Mouse (Mus musculus): ENCODE results near the gene Spry1. TPM values are rescaled to one million over a fixed set of nuclear protein-coding genes. Genes with fewer than 3 reads are reported as not detected.

The Spry1 gene
- polyA plus RNA-seq, 1 experiment = 47.3 TPM

GRCm38 (mm10) chr3:37658155-37658554, 18.4 kb downstream of the Spry1 start:
- TF ChIP-seq CTCF (conservative IDR thresholded peaks at IDR 0.05; ENCODE audit: insufficient read depth, insufficient read length, low read depth, low read length) (no peak), POLR2A (IDR thresholded peaks at IDR 0.05; ENCODE audit: low read depth, low read length) (no peak)
- no peak for DNase-seq
- H3K4me1 ChIP-seq (ENCODE audit: control insufficient read depth, insufficient read depth, low read length) = peaks cover 11% of the 10 kb centered on the region
- 47% methylated on average over 5 of the region's 5 CpGs for WGBS
- no peak overlapping the region for H3K27ac ChIP-seq (ENCODE audit: insufficient read depth, low read depth, low read length)
- no peak overlapping the region for H3K4me3 ChIP-seq (ENCODE audit: insufficient read depth, low read depth, low read length)
- H3K36me3 ChIP-seq (ENCODE audit: control insufficient read depth, insufficient read depth, low read length) = no peaks in the 10 kb centered on the region
- H3K27me3 ChIP-seq (replicated peaks; ENCODE audit: control insufficient read depth, insufficient read depth, low read length) = no peaks in the 10 kb centered on the region

DNA sequence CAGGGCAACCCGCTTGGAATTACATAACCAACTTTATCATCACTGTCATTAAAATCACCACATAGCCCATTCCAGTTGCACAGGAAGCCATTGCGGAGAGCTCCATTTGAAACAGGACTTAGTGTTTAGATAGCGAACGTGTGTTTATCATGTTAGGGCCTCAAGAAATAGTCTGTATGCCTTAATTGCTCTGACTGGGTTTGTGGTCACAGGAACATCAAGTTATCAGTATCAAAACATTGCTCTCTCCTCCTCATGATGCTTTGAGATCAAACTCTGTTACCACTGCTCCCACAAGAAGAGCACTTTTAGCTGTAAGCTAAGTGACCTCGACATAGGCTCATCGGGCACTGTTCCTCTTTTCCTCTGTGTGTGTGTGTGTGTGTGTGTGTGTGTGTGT, 19.9 kb downstream of the Spry1 start:
- Histone ChIP-seq H3K4me1 (ENCODE audit: control insufficient read depth, insufficient read depth, low read length) (no peaks in the 10 kb centered on the region), H3K4me3 (ENCODE audit: insufficient read depth, low read depth, low read length) (no peak overlapping the region), H3K27me3 (replicated peaks; ENCODE audit: control insufficient read depth, insufficient read depth, low read length) (no peaks in the 10 kb centered on the region), H3K27ac (ENCODE audit: insufficient read depth, low read depth, low read length) (no peak overlapping the region), H3K36me3 (ENCODE audit: control insufficient read depth, insufficient read depth, low read length) (no peaks in the 10 kb centered on the region)
- WGBS = 86% methylated on average over 6 of the region's 6 CpGs
- DNase-seq = no peak
- TF ChIP-seq POLR2A (IDR thresholded peaks at IDR 0.05; ENCODE audit: low read depth, low read length) = no peak
- TF ChIP-seq CTCF (conservative IDR thresholded peaks at IDR 0.05; ENCODE audit: insufficient read depth, insufficient read length, low read depth, low read length) = no peak

- Histone ChIP-seq H3K27ac (ENCODE audit: insufficient read depth, low read depth, low read length) (no peak overlapping the region), H3K27me3 (replicated peaks; ENCODE audit: control insufficient read depth, insufficient read depth, low read length) (no peaks in the 10 kb centered on the region), H3K4me3 (ENCODE audit: insufficient read depth, low read depth, low read length) (no peak overlapping the region), H3K4me1 (ENCODE audit: control insufficient read depth, insufficient read depth, low read length) (no peaks in the 10 kb centered on the region), H3K36me3 (ENCODE audit: control insufficient read depth, insufficient read depth, low read length) (no peaks in the 10 kb centered on the region)
- no peak for TF ChIP-seq CTCF (conservative IDR thresholded peaks at IDR 0.05; ENCODE audit: insufficient read depth, insufficient read length, low read depth, low read length)
- no peak for TF ChIP-seq POLR2A (IDR thresholded peaks at IDR 0.05; ENCODE audit: low read depth, low read length)
- DNase-seq = peak; percentile 70
- 34% methylated on average over 9 of the region's 9 CpGs for WGBS
Measured at GRCm38 (mm10) chr3:37666291-37667118, 26.8 kb downstream of the Spry1 start.

- TF ChIP-seq CTCF (conservative IDR thresholded peaks at IDR 0.05; ENCODE audit: insufficient read depth, insufficient read length, low read depth, low read length) (no peak), POLR2A (IDR thresholded peaks at IDR 0.05; ENCODE audit: low read depth, low read length) (no peak)
- H3K4me1 ChIP-seq (ENCODE audit: control insufficient read depth, insufficient read depth, low read length) = no peaks in the 10 kb centered on the region
- no peak overlapping the region for H3K4me3 ChIP-seq (ENCODE audit: insufficient read depth, low read depth, low read length)
- WGBS = 51% methylated on average over 2 of the region's 2 CpGs
- H3K27me3 ChIP-seq (replicated peaks; ENCODE audit: control insufficient read depth, insufficient read depth, low read length) = no peaks in the 10 kb centered on the region
- no peaks in the 10 kb centered on the region for H3K36me3 ChIP-seq (ENCODE audit: control insufficient read depth, insufficient read depth, low read length)
- DNase-seq = no peak
- H3K27ac ChIP-seq (ENCODE audit: insufficient read depth, low read depth, low read length) = no peak overlapping the region
Measured at GRCm38 (mm10) chr3:37667119-37667467, 27.3 kb downstream of the Spry1 start.

DNA sequence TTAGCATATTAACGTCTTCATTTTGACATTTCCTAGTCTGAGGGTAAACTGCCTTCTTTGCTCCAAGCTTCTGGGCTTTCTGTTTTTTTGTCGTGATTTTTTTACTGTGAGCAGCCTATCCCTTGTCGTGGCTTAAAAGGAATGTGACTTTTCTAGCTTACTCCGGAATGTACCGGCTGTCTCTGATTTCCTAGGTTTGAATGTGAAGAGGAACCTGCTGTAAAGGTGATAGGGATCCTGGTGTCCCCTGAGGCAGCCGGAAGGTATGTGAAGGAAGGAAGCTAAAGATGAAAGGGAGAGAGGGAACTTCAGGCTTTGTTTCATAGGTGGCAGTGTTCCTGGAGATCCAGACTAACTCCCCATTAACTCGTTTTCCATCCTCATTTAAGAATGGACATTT, 28.0 kb downstream of the Spry1 start:
- H3K27ac ChIP-seq (ENCODE audit: insufficient read depth, low read depth, low read length) = no peak overlapping the region
- H3K27me3 ChIP-seq (replicated peaks; ENCODE audit: control insufficient read depth, insufficient read depth, low read length) = no peaks in the 10 kb centered on the region
- H3K4me3 ChIP-seq (ENCODE audit: insufficient read depth, low read depth, low read length) = no peak overlapping the region
- no peaks in the 10 kb centered on the region for H3K4me1 ChIP-seq (ENCODE audit: control insufficient read depth, insufficient read depth, low read length)
- no peaks in the 10 kb centered on the region for H3K36me3 ChIP-seq (ENCODE audit: control insufficient read depth, insufficient read depth, low read length)
- 28% methylated on average over 7 of the region's 7 CpGs for WGBS
- DNase-seq = no peak
- TF ChIP-seq CTCF (conservative IDR thresholded peaks at IDR 0.05; ENCODE audit: insufficient read depth, insufficient read length, low read depth, low read length) = no peak
- no peak for TF ChIP-seq POLR2A (IDR thresholded peaks at IDR 0.05; ENCODE audit: low read depth, low read length)

DNA sequence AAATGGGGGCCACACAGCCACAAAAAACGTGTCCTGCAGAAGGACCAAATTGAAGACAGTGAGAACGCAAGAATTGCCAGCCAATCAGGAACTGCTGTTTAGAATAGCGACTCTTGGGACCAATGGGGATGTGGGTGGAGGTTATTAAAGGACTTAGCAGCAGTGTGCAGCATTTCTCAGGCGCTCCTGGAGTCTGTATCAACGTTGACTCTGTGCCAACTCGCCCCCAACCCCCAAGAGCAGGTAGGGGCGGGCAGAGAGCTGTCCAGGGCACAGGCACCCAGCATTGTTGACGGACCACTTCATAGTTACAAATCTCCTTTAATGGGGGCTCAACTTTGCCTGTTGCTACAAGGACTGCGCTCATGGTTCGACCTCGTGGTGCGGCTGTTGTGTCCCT, 28.9 kb downstream of the Spry1 start:
- no peak overlapping the region for H3K27ac ChIP-seq (ENCODE audit: insufficient read depth, low read depth, low read length)
- WGBS = 95% methylated on average over 12 of the region's 12 CpGs
- H3K4me3 ChIP-seq (ENCODE audit: insufficient read depth, low read depth, low read length) = no peak overlapping the region
- H3K27me3 ChIP-seq (replicated peaks; ENCODE audit: control insufficient read depth, insufficient read depth, low read length) = no peaks in the 10 kb centered on the region
- TF ChIP-seq CTCF (conservative IDR thresholded peaks at IDR 0.05; ENCODE audit: insufficient read depth, insufficient read length, low read depth, low read length) (no peak), POLR2A (IDR thresholded peaks at IDR 0.05; ENCODE audit: low read depth, low read length) (no peak)
- DNase-seq = no peak
- H3K36me3 ChIP-seq (ENCODE audit: control insufficient read depth, insufficient read depth, low read length) = no peaks in the 10 kb centered on the region
- 0 out of 2 replicates have a peak, but pooled peaks cover 3% of the 10 kb centered on the region for H3K4me1 ChIP-seq (ENCODE audit: control insufficient read depth, insufficient read depth, low read length)

- H3K4me3 ChIP-seq (ENCODE audit: insufficient read depth, low read depth, low read length) = no peak overlapping the region
- 0 out of 2 replicates have a peak, but pooled peaks cover 3% of the 10 kb centered on the region for H3K4me1 ChIP-seq (ENCODE audit: control insufficient read depth, insufficient read depth, low read length)
- H3K36me3 ChIP-seq (ENCODE audit: control insufficient read depth, insufficient read depth, low read length) = no peaks in the 10 kb centered on the region
- no peak for DNase-seq
- no peaks in the 10 kb centered on the region for H3K27me3 ChIP-seq (replicated peaks; ENCODE audit: control insufficient read depth, insufficient read depth, low read length)
- TF ChIP-seq CTCF (conservative IDR thresholded peaks at IDR 0.05; ENCODE audit: insufficient read depth, insufficient read length, low read depth, low read length) (no peak), POLR2A (IDR thresholded peaks at IDR 0.05; ENCODE audit: low read depth, low read length) (no peak)
- no peak overlapping the region for H3K27ac ChIP-seq (ENCODE audit: insufficient read depth, low read depth, low read length)
- WGBS = 98% methylated on average over 20 of the region's 20 CpGs
Measured at GRCm38 (mm10) chr3:37669100-37669499, 29.4 kb downstream of the Spry1 start.
